Mouse (Mus musculus) limb, embryonic 13.5 days (tissue): ENCODE measurements at regions not wholly inside any gene's neighbourhood (a gene's known extent, or its start where the extent isn't known, plus 50 kb on each side); places are given as distances from the start of the nearest gene placed in this dataset.

Source experiments
- ATAC-seq: fragments of 200-750 bp; cut with Nextera tagmentation; 2 replicates; pipeline ENCODE4 v1.8.0; 2017; ENCODE audit warnings: low read depth, moderate number of reproducible peaks, moderate TSS enrichment; ENCODE audit not compliant: low FRiP score
- H3K27ac ChIP-seq: fragments of 300-500 bp; sonication (generic); 2 replicates; pipeline ENCODE4 v1.5.1; 2015; ENCODE audit warnings: inconsistent platforms, mild to moderate bottlenecking, moderate library complexity
- H3K27me3 ChIP-seq: fragments of 300-500 bp; sonication (generic); 2 replicates; pipeline ENCODE4 v1.6.1; 2015; ENCODE audit warnings: mild to moderate bottlenecking, inconsistent platforms
- H3K36me3 ChIP-seq: fragments of 300-500 bp; sonication (generic); 2 replicates; pipeline ENCODE4 v1.6.1; 2015; ENCODE audit warnings: inconsistent platforms, mild to moderate bottlenecking, moderate library complexity
- H3K4me1 ChIP-seq: fragments of 300-500 bp; sonication (generic); 2 replicates; pipeline ENCODE4 v1.6.1; 2015; ENCODE audit warnings: inconsistent platforms
- H3K4me2 ChIP-seq: fragments of 300-500 bp; sonication (generic); replicated peaks from 2 replicates; pipeline ENCODE4 v1.6.1; 2015; ENCODE audit warnings: inconsistent platforms, mild to moderate bottlenecking, moderate library complexity
- H3K4me3 ChIP-seq: fragments of 300-500 bp; sonication (generic); 2 replicates; pipeline ENCODE4 v1.5.1; 2015; ENCODE audit warnings: moderate library complexity, mild to moderate bottlenecking, inconsistent platforms
- H3K9ac ChIP-seq: fragments of 300-500 bp; sonication (generic); 2 replicates; pipeline ENCODE4 v1.6.1; 2015; ENCODE audit warnings: mild to moderate bottlenecking, inconsistent platforms
- H3K9me3 ChIP-seq: fragments of 300-500 bp; sonication (generic); 2 replicates; pipeline ENCODE4 v1.6.1; 2016; ENCODE audit warnings: inconsistent platforms
- WGBS: fragments of 180-500 bp; shearing (Covaris S2); methylation state at CpG from one replicate; pipeline ENCODE4 v1.1.7; 2015; 5-methylcytosine and 5-hydroxymethylcytosine counted together

DNA sequence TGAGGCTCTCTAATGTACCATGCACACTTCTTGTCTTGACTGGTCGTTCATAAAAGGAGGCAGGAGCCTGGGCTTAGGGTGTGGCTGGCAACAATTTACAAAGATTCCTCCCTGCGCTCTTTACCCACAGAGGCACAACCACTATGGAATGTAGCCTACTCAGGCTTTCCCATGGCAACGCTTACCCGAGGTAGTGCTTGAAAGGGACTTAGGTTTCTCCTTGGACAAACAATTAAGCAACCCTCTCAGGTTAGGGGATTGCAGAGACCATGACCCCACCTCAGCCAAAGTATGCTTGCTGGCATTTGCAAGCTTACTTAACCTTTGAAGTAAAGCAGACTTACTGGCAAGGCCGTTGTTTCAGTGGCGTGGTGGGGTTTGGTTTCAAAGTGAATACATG is 120.9 kb upstream of the Zfhx3 start:
- no peaks in the 10 kb centered on the region for H3K9me3 ChIP-seq
- H3K4me3 ChIP-seq: no peak overlapping the region
- H3K9ac ChIP-seq: no peak overlapping the region
- WGBS: 23% methylated on average over 6 of the region's 6 CpGs
- no peak for ATAC-seq
- H3K27me3 ChIP-seq: peaks cover 5% of the 10 kb centered on the region; the same call in 1 of the 2 replicates
- peaks cover 60% of the 10 kb centered on the region for H3K4me1 ChIP-seq
- H3K4me2 ChIP-seq: no peak overlapping the region
- H3K27ac ChIP-seq: peak overlapping the region; percentile 73
- no peaks in the 10 kb centered on the region for H3K36me3 ChIP-seq

DNA sequence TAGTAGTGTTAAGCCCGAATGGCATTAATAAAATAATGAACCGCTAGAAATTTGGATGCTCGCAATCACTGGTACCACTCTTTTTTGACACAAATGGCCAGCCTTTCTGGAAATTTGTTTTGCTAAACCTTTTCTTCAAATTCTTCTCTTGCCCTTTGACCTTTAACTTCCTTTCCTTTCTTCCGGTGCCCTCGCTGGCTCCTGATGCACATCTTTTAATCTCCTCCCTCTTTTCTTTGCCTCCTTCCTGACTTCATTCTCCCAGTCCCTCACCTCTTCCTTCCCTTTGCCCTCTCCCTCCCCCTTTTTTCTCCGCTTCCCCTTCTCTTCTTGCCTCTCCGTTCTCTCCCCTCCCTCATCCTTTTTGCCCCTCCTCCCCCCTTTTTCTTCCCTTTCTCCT is 118.3 kb upstream of the Zfhx3 start:
- peak overlapping the region; percentile 27; the same call in 1 of the 2 replicates for H3K9ac ChIP-seq
- H3K27me3 ChIP-seq: peaks cover 5% of the 10 kb centered on the region; the same call in 1 of the 2 replicates
- peak overlapping the region; percentile 73; the same call in 1 of the 2 replicates for H3K27ac ChIP-seq
- H3K4me1 ChIP-seq: peaks cover 53% of the 10 kb centered on the region
- 0 out of 2 replicates have a peak overlapping the region, but pooled peaks have one; percentile 22 for H3K4me3 ChIP-seq
- no peaks in the 10 kb centered on the region for H3K9me3 ChIP-seq
- H3K36me3 ChIP-seq: no peaks in the 10 kb centered on the region
- peak overlapping the region; percentile 61 for H3K4me2 ChIP-seq
- no peak for ATAC-seq
- 25% methylated on average over 7 of the region's 7 CpGs for WGBS

DNA sequence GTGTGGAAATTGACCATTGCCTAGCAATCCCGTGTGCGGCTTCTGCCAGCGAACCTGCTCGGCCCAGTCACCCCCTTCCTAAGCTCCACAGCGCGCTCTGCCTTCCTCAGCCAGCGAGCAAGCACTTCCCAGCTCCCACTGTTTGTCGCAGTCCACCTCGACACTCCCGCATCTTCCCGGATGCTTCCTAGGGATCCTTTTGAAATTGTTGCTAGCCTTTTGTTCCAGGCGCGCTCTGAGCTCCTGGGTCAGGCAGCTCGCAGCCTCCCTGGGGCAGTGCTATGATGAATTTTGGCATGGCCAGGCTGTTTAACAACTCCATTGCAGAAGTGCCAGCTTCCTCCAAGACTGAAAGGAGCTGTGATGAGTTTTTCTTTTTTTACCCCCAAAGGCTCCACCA is 117.8 kb upstream of the Zfhx3 start:
- no peaks in the 10 kb centered on the region for H3K36me3 ChIP-seq
- H3K4me2 ChIP-seq: peak overlapping the region; percentile 61
- peak overlapping the region; percentile 27 for H3K9ac ChIP-seq
- 3% methylated on average over 14 of the region's 14 CpGs for WGBS
- ATAC-seq: no peak
- H3K27ac ChIP-seq: peak overlapping the region; percentile 73; the same call in 1 of the 2 replicates
- peaks cover 2% of the 10 kb centered on the region; the same call in 1 of the 2 replicates for H3K27me3 ChIP-seq
- no peaks in the 10 kb centered on the region for H3K9me3 ChIP-seq
- H3K4me1 ChIP-seq: peaks cover 49% of the 10 kb centered on the region
- H3K4me3 ChIP-seq: peak overlapping the region; percentile 22

DNA sequence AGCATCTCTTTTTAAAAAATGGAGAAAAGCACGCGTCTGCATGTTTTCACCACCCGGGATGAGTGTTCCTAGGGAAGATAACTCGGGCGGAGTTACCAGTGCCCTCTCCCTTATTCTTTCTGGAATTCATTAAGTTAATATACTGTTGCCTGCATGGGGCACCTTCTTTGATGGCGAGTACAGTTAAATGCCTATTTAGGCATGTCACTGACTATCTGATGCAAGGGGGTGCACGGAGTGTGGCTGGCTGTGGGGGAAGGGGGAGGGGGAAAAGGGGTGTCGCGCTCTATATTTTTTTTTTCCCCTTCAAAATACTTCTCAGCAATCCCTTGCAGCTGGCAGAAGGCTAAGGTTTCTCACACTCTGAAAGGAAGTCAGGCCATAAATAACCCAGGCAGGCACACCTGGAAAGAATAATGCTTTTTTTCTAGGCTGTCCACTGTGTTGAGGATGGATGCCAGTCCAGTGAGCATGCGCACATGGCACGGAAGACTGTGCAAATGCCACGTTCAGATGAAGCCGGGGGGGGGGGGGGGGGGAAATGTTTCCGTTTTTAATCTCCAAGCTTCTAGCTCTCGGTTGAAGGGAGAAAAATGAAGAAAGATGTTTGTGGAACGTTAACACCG is 114.8 kb upstream of the Zfhx3 start:
- Histone ChIP-seq H3K9ac (no peak overlapping the region), H3K9me3 (no peaks in the 10 kb centered on the region), H3K27ac (peak overlapping the region; percentile 84), H3K27me3 (no peaks in the 10 kb centered on the region), H3K4me2 (peak overlapping the region; percentile 50), H3K4me3 (no peak overlapping the region), H3K36me3 (no peaks in the 10 kb centered on the region), H3K4me1 (peaks cover 27% of the 10 kb centered on the region)
- ATAC-seq: peak; percentile 76; the same call in 1 of the 2 replicates
- WGBS: 5% methylated on average over 17 of the region's 17 CpGs

DNA sequence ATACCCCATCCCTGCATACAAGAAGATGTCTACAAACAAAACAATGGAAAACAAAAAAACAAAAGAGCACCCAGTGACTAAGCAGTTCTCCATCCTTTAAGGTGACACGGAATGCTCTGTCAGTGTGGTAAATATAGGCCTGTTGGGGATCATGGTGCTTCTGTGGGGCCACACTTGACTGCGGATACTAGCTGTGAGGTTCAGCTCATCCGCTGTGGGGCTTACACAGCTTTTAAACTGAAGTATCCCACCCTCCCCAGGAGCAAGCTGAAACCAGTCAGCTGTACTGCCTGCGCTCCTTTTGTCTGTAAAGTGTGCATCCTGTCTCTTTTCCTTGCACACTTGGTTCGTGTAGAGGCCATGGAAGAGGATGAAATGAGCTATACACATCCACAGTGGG is 113.9 kb upstream of the Zfhx3 start:
- peaks cover 27% of the 10 kb centered on the region for H3K4me1 ChIP-seq
- no peak overlapping the region for H3K9ac ChIP-seq
- H3K27me3 ChIP-seq: no peaks in the 10 kb centered on the region
- H3K27ac ChIP-seq: peak overlapping the region; percentile 84
- H3K36me3 ChIP-seq: no peaks in the 10 kb centered on the region
- H3K4me3 ChIP-seq: no peak overlapping the region
- no peak for ATAC-seq
- no peaks in the 10 kb centered on the region for H3K9me3 ChIP-seq
- 95% methylated on average over 5 of the region's 5 CpGs for WGBS
- no peak overlapping the region for H3K4me2 ChIP-seq

DNA sequence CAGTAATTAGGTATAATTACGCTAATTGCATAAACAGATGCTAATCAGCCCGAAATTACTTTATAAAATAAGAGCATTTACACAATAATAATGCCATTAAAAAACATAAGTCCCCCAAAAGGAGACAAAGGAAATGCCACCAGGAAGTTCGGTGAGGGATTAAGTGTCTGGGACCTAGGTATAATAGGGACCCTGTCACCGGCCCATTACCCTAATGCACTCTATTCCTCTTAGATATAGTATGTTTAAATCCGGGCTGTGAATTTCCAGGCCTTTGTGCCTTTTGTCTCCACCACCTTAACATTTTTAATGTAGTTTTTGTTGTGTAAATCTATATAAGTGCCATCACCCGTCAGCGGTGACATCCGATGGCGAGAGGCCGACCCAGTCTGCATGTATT is 109.0 kb upstream of the Zfhx3 start:
- ATAC-seq: no peak
- WGBS: 84% methylated on average over 10 of the region's 10 CpGs
- Histone ChIP-seq H3K9ac (no peak overlapping the region), H3K4me3 (no peak overlapping the region), H3K4me1 (no peaks in the 10 kb centered on the region), H3K9me3 (no peaks in the 10 kb centered on the region), H3K36me3 (no peaks in the 10 kb centered on the region), H3K4me2 (no peak overlapping the region), H3K27ac (no peak overlapping the region), H3K27me3 (no peaks in the 10 kb centered on the region)

DNA sequence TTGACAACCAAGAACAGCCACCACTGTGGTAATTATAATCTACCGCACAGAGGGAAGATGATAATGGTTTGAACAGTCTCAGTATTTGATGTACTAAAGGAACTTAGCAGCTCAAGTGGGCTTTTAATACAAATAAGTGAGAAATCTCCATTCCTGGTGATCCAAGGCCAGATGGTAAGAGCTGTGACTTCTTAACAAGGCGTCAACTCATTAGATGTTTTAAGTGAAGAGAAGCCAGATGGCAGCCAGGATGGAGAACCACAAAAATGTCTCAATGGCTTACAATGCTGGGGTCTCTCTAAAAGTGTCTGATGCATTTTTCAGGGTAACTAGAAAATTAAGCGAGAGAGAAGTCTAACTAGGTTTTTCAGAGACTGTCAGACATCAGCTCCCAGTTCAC is 96.3 kb upstream of the Zfhx3 start:
- Histone ChIP-seq H3K36me3 (no peaks in the 10 kb centered on the region), H3K9ac (no peak overlapping the region), H3K4me1 (peaks cover 2% of the 10 kb centered on the region; the same call in 1 of the 2 replicates), H3K27ac (no peak overlapping the region), H3K4me3 (no peak overlapping the region), H3K4me2 (no peak overlapping the region), H3K9me3 (no peaks in the 10 kb centered on the region), H3K27me3 (no peaks in the 10 kb centered on the region)
- 49% methylated on average over 3 of the region's 3 CpGs for WGBS
- ATAC-seq: no peak

DNA sequence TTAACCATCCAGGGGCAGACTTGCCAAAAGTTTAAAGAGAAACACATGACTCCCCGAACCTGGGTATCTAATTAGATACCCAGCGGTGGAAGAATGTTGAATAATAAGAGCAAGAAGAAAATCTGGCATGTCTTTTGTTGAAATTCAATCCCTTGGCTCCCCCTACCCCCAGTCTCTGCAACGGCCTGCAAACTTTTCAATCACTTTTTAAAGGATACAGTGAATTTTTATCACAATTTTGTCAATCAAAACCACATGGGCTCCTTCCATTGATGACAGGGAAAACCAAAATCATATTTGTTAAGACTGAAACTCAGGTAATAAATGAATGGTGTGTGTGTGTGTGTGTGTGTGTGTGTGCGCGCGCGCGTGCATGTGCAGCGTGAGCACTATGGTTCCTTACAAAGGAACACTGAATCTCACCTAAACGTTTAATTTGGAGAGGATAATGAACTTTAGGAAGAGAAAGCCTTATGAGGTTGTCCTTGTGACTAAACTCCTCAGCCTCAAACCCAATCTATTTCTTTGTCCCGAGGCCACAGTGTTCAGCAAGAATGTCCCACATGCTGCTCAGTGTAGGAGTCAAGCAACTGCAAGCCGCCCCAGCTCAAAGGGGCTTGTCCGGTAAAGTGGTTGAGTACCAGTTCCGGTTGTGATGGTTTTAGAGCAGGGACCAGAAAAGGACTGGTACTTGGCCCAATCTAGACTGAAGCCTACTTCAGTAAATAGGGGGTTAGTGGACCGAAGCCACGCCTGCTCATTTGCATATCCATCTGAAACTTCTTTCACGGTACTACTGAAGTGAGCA is 91.0 kb upstream of the Zfhx3 start:
- Histone ChIP-seq H3K4me3 (no peak overlapping the region), H3K27me3 (no peaks in the 10 kb centered on the region), H3K27ac (peak overlapping the region; percentile 86), H3K9me3 (no peaks in the 10 kb centered on the region), H3K9ac (no peak overlapping the region), H3K4me2 (peak overlapping the region; percentile 31), H3K36me3 (no peaks in the 10 kb centered on the region), H3K4me1 (peaks cover 23% of the 10 kb centered on the region)
- peak; percentile 61 for ATAC-seq
- 33% methylated on average over 17 of the region's 17 CpGs for WGBS

DNA sequence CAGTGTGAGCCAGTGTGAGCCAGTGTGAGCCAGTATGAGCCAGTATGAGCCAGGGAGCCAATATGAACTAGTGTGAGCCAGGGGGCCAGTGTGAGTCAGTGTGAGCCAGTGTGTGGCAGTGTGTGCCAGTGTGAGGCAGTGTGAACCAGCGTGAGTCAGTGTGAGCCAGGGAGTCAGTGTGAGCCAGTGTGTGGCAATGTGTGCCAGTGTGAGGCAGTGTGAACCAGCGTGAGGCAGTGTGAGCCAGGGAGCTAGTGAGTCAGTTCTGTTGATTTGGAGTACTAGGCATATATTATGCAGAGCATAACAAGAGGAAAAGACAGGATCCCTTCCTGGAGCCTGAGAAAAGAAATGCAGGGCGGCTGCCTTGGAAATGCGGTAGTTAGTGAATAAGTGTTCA is 82.7 kb upstream of the Zfhx3 start:
- H3K9ac ChIP-seq: no peak overlapping the region
- H3K27ac ChIP-seq: peak overlapping the region; percentile 10; the same call in 1 of the 2 replicates
- H3K36me3 ChIP-seq: no peaks in the 10 kb centered on the region
- no peak overlapping the region for H3K4me2 ChIP-seq
- ATAC-seq: no peak
- no peaks in the 10 kb centered on the region for H3K9me3 ChIP-seq
- H3K27me3 ChIP-seq: no peaks in the 10 kb centered on the region
- 81% methylated on average over 4 of the region's 4 CpGs for WGBS
- H3K4me3 ChIP-seq: no peak overlapping the region
- peaks cover 25% of the 10 kb centered on the region for H3K4me1 ChIP-seq

DNA sequence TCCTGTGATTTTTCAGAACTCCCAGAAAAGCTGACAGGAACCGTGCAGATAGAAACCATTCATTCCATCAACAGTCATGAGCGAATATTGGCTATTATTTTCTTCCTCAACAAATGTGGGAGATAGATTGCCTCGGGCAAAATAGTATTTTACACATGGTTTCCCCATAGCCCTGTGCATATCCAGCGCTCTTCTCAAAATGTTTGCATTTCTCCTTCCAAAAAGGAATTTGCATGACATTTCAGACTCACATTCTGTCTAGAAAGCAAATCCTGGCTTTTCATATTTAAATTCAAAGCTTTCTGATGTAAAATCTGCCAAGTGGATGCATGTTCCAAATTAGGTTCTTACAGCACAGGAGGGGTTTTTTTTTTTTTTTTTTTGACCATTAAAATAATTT is 82.2 kb upstream of the Zfhx3 start:
- H3K4me2 ChIP-seq: no peak overlapping the region
- H3K9me3 ChIP-seq: no peaks in the 10 kb centered on the region
- H3K27ac ChIP-seq: no peak overlapping the region
- H3K4me3 ChIP-seq: no peak overlapping the region
- H3K4me1 ChIP-seq: peaks cover 30% of the 10 kb centered on the region
- no peak overlapping the region for H3K9ac ChIP-seq
- no peak for ATAC-seq
- WGBS: 61% methylated on average over 4 of the region's 4 CpGs
- no peaks in the 10 kb centered on the region for H3K36me3 ChIP-seq
- no peaks in the 10 kb centered on the region for H3K27me3 ChIP-seq

DNA sequence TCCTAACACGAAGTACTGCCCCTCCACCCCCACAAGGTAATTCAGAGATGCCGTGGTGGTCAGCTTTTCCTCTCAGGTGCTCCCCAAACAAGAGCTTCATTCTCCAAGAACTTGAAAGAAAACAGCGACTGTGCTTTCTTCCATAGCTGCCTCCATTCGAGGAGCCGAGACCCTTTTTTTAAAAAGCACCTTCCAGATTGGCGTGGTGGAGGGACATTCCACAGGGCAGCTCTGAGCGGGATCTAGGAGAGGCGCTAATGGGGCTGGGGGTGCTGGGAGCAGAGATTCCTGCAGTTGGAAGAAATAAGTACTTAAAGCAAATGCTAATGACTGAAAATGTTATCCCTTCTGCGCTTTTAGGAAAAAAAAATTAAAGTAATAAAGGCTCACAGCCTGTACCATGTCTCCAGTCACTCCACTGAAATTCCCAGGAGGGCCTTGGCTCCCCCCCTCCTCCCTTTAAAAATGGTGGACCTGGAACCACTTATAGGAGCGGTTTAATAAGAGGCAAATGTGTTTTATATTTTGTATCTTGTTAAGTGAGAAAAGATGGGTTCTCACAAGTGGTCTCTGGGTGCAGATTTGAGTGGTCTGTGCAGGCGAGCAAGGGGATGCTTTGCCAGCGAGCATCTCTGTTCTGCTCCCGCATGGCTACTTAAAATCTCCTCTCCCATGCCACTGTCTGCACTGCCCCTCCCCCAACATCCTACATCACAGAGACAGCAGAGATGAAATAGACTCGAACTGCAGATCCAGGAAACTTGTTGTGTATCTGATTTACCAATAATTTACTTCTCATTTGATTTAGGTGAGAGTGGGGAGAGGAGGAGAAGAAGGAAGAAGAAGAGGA is 77.4 kb upstream of the Zfhx3 start:
- ATAC-seq: peak; percentile 78; the same call in 1 of the 2 replicates
- peaks cover 60% of the 10 kb centered on the region for H3K4me1 ChIP-seq
- peak overlapping the region; percentile 52 for H3K4me2 ChIP-seq
- no peak overlapping the region for H3K9ac ChIP-seq
- peak overlapping the region; percentile 75 for H3K27ac ChIP-seq
- H3K4me3 ChIP-seq: no peak overlapping the region
- 12% methylated on average over 14 of the region's 14 CpGs for WGBS
- H3K9me3 ChIP-seq: no peaks in the 10 kb centered on the region
- no peaks in the 10 kb centered on the region for H3K36me3 ChIP-seq
- no peaks in the 10 kb centered on the region for H3K27me3 ChIP-seq

DNA sequence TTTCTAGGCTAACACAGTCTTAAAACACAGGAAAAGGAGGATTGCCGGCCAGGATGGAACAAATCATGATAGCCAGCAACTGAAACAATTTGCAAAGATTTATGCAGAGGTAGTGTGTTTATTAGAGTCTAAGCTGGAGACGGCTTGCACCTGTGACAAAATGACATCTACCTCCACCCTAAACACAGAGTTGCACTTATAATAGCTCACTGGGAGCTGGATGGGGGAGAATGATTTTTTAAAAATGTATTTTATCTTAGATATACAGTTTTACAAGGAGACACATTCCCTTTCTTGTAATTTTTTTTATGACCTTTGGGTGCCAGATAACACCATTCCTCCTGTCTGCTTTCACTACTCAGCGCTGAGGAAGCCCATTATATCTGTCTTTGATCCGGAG is 76.7 kb upstream of the Zfhx3 start:
- Histone ChIP-seq H3K9ac (no peak overlapping the region), H3K27ac (peak overlapping the region; percentile 75), H3K9me3 (no peaks in the 10 kb centered on the region), H3K4me1 (peaks cover 60% of the 10 kb centered on the region), H3K36me3 (no peaks in the 10 kb centered on the region), H3K4me3 (no peak overlapping the region), H3K27me3 (no peaks in the 10 kb centered on the region), H3K4me2 (0 out of 2 replicates have a peak overlapping the region, but pooled peaks have one; percentile 22)
- WGBS: 13% methylated on average over 4 of the region's 4 CpGs
- ATAC-seq: no peak
